Mouse (Mus musculus) spleen, postnatal 4 days (tissue): ENCODE results near the gene Mrps11.

Experiments
- DNase-seq, 2 experiments: peaks; one replicate each; pipeline ENCODE4 v3.0.0; 2022; ENCODE audit warnings: low spot score in 2 of 2

Mrps11 gene

GRCm38 (mm10) chr7:78782639-78783581 is at the start of gene Mrps11, which contains the start of gene Mrpl46:
Gene Mrps11, plus strand, starts transcription at chr7:78783119.
Gene Mrpl46, minus strand, starts transcription at chr7:78783531.
- DNase-seq: peak; percentile 88 to 94

- no peak for DNase-seq
These were observed 45.7 kb upstream of the Mrps11 start for GRCm38 (mm10) chr7:78737196-78737595.

- no peak for DNase-seq
These were observed 45.2 kb upstream of the Mrps11 start, which contains the start of gene Ntrk3 for GRCm38 (mm10) chr7:78737614-78738210. Gene Ntrk3, minus strand, starts transcription at chr7:78738012.

- no peak for DNase-seq
These were observed 43.4 kb upstream of the Mrps11 start for GRCm38 (mm10) chr7:78739351-78740000.

GRCm38 (mm10) chr7:78743731-78744385 is 39.1 kb upstream of the Mrps11 start:
- DNase-seq: no peak

- peak in 1 of 2 experiments; percentile 1 for DNase-seq
These were observed 30.0 kb upstream of the Mrps11 start for GRCm38 (mm10) chr7:78752961-78753360.

- no peak for DNase-seq
These were observed 29.0 kb upstream of the Mrps11 start for GRCm38 (mm10) chr7:78753752-78754457.

GRCm38 (mm10) chr7:78754458-78755000 is 28.4 kb upstream of the Mrps11 start:
- no peak for DNase-seq

GRCm38 (mm10) chr7:78763801-78764200 is 19.1 kb upstream of the Mrps11 start:
- DNase-seq: no peak

- DNase-seq: no peak
These were observed 17.7 kb upstream of the Mrps11 start for GRCm38 (mm10) chr7:78765215-78765631.

GRCm38 (mm10) chr7:78766019-78766683 is 16.8 kb upstream of the Mrps11 start:
- DNase-seq: peak; percentile 67 to 84

- DNase-seq: no peak
These were observed 14.9 kb upstream of the Mrps11 start for GRCm38 (mm10) chr7:78767929-78768531.

- no peak for DNase-seq
These were observed 13.8 kb upstream of the Mrps11 start for GRCm38 (mm10) chr7:78769075-78769652.

- no peak for DNase-seq
These were observed 12.0 kb upstream of the Mrps11 start for GRCm38 (mm10) chr7:78770936-78771335.

GRCm38 (mm10) chr7:78778741-78779140 is 4.2 kb upstream of the Mrps11 start:
- no peak for DNase-seq

- no peak for DNase-seq
These were observed 3.0 kb downstream of the Mrps11 start for GRCm38 (mm10) chr7:78785906-78786305.

- DNase-seq: no peak
These were observed 5.0 kb downstream of the Mrps11 start for GRCm38 (mm10) chr7:78787793-78788380.

GRCm38 (mm10) chr7:78791359-78792222 is 8.7 kb downstream of the Mrps11 start:
- DNase-seq: peak in 1 of 2 experiments; percentile 52
